Mouse (Mus musculus): ENCODE results near the gene Dusp22. TPM values are rescaled to one million over a fixed set of nuclear protein-coding genes. Genes with fewer than 3 reads are reported as not detected.

The Dusp22 gene
- polyA plus RNA-seq, 1 experiment from 2014 or later: 25.6 TPM

DNA sequence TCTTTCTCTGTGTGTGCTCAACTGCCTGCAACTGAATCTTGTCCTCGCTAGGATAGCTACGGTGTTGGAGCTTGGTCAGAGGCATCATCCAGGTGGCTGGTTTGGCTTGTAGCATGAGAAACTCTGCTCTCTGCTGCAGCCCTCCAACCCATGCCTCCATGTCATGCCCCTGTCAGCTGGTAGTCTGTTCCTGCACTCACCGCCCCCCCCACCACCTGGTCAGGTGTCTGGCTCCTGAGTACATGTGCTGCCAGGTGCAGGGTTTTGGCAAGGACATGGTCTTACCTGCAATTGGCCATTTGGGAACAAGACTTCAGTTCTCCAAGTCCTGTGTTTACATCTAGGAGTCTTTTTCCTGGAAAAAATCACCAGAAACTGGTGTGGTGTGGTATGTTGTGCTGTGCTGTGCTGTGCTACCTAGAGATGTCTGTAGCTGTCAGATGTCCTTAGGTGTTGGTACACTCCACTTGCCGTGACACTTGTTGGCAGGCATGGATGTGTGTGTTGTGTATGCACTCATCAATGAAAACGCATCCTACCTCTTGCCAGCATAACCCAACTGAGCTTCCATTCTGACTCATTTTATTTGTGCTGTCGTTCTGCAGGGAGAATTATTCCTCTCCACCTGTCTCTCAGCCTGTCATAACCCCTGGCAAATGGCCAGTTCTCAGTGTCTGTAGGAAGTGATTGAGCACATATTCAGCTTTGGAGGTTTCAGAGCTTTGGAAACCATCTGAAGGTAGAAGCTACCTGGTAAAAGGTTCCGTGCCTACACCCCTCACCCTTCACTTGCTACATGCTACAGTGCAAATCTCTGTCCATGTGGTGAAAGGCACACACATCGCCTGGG, 44.7 kb downstream of the Dusp22 start:
- H3K9me3 ChIP-seq: no peaks in the 10 kb centered on the region
- no peak for ATAC-seq (ENCODE audit: low FRiP score, low read depth)

DNA sequence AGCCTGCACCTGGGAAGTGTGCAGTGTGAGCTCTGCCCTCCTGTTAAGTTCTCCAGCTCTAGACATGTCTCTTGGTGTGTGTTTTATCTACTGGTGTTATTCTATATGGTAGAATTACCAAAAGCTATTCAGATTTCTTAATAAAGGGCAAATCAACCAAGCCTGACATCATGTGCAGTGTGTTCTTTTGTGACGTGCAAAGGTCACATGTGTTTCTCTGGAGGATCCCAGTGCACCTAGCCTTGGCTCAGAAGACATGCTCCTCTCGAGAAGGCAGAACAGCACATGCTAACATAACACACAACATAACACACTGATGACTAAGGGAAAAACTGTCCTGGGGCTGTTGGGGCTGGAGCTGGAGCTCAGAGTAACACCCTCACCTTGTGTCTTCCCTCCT, 51.3 kb downstream of the Dusp22 start:
- WGBS: 80% methylated on average over 2 of the region's 2 CpGs

More for the DNA sequence above, 44.7 kb downstream of the Dusp22 start:
- H3K4me2 ChIP-seq (replicated peaks): no peak overlapping the region
- H3K4me1 ChIP-seq: no peaks in the 10 kb centered on the region
- H3K36me3 ChIP-seq: peaks cover 21% of the 10 kb centered on the region
- H3K4me3 ChIP-seq: no peak overlapping the region
- no peak overlapping the region for H3K9ac ChIP-seq
- no peaks in the 10 kb centered on the region for H3K27me3 ChIP-seq
- no peak overlapping the region for H3K27ac ChIP-seq
- 82% methylated on average over 8 of the region's 8 CpGs for WGBS

DNA sequence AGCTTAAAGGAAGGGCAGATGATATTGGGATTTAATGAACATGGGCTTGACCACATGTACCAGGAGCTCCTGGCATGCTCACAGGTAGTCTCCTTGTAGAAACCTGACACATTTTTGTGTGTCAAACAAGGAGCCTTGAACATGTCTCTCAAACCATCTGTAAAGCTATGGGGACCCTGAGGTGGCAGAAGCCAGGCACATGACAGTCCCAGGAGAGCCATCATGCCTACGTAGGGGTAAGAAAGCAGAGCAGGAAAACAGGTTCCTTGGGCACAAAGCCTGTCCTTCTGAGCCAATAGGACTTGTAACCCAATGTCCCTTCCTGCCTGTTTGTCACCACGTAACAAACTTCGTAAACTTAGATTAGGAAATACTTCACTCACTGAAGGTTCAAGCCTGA, 51.9 kb downstream of the Dusp22 start:
- H3K4me1 ChIP-seq: no peaks in the 10 kb centered on the region
- H3K27ac ChIP-seq: no peak overlapping the region
- no peak overlapping the region for H3K9ac ChIP-seq
- ATAC-seq (ENCODE audit: low FRiP score, low read depth): no peak
- H3K4me2 ChIP-seq (replicated peaks): no peak overlapping the region
- H3K27me3 ChIP-seq: no peaks in the 10 kb centered on the region
- H3K9me3 ChIP-seq: no peaks in the 10 kb centered on the region
- WGBS: 93% methylated on average over 3 of the region's 3 CpGs
- peaks cover 23% of the 10 kb centered on the region for H3K36me3 ChIP-seq
- H3K4me3 ChIP-seq: no peak overlapping the region

More for the DNA sequence above, 51.3 kb downstream of the Dusp22 start:
- no peak for ATAC-seq (ENCODE audit: low FRiP score, low read depth)
- Histone ChIP-seq H3K4me1 (no peaks in the 10 kb centered on the region), H3K4me2 (replicated peaks) (no peak overlapping the region), H3K4me3 (no peak overlapping the region), H3K27ac (no peak overlapping the region), H3K27me3 (no peaks in the 10 kb centered on the region), H3K9me3 (no peaks in the 10 kb centered on the region), H3K9ac (no peak overlapping the region), H3K36me3 (peaks cover 27% of the 10 kb centered on the region)

DNA sequence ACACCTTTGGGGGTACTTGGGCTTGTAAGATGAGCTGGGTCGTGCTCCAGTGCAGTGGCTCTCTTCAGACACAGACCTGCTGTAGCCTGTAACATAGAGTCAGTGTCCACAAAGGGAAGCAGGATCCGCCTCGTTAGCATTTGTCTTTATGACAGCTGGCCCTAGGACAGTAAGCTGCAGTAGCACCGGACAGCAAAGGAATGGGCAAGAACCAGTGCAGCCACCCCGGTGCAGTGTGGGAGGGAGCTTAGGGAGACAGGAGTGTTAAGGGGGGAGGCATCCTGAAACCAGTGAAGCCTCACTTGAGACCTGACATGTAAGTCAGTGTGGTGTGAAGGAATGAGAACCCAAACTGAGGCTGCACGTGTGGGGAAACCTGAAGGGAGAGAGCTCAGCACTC, 52.5 kb downstream of the Dusp22 start:
- 81% methylated on average over 6 of the region's 6 CpGs for WGBS
- Histone ChIP-seq H3K27ac (no peak overlapping the region), H3K4me3 (no peak overlapping the region), H3K9ac (no peak overlapping the region), H3K4me1 (no peaks in the 10 kb centered on the region), H3K4me2 (replicated peaks) (no peak overlapping the region), H3K36me3 (peaks cover 23% of the 10 kb centered on the region), H3K27me3 (no peaks in the 10 kb centered on the region), H3K9me3 (no peaks in the 10 kb centered on the region)
- ATAC-seq (ENCODE audit: low FRiP score, low read depth): no peak

DNA sequence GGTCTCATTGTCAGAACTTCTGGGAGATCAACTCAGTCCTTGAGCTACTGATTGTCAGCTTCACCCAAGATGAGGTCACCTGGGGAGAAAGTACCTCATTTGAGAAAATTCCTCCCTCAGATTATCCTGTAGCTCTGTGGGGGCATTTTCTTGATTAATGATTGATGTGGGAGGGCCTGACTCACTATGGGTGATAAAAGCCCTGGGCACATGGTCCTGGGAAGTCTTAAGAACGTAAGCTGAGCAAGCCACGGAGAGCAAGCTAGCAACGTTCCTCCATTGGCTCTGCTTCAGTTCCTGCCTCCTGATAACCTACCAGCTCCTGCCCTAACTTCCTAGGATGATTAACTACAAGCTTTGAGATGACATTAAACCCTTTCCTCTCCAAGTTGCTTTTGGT, 53.8 kb downstream of the Dusp22 start:
- Histone ChIP-seq H3K4me2 (replicated peaks) (no peak overlapping the region), H3K4me1 (no peaks in the 10 kb centered on the region), H3K9ac (no peak overlapping the region), H3K9me3 (no peaks in the 10 kb centered on the region), H3K36me3 (peaks cover 14% of the 10 kb centered on the region), H3K4me3 (no peak overlapping the region), H3K27ac (no peak overlapping the region), H3K27me3 (no peaks in the 10 kb centered on the region)
- 78% methylated on average over 3 of the region's 3 CpGs for WGBS
- no peak for ATAC-seq (ENCODE audit: low FRiP score, low read depth)

DNA sequence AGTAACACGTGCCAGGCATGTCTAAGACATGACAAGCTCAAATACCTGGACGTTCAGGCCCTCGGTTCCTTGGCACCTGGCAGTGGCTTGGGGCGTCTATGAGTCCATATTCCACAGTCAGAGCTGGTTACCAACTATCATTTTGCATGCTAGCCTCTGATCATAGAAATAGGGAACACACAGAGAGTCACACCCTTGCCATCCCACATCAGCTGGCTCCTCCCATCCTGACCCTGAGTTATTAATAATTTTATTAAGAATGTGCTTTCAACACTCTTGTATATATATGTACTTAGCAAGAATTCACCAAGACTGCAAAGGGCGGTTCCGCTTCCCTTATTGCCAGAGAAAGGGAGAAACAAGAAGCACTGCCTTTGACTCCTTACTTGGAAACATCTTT, 54.8 kb downstream of the Dusp22 start:
- no peaks in the 10 kb centered on the region for H3K4me1 ChIP-seq

DNA sequence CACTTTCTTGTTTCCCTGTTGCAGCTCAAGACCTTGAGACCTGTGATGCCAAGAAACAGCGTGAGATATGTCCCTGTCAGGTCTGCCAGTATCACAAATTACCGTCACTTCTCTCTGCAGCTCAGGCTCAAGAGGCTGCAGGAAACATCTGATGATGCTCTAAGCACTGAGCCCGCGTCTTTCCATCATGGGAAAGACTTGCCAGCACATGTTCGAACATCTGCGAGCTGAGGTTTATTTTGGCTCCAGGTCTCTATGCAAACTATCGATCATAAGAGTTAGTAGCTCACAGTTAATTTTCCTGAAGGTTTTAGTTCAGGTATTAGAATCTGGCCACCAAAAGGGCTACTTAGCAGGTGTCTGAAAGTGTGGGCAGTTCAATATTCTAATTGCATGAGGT, 55.3 kb downstream of the Dusp22 start:
- no peak overlapping the region for H3K27ac ChIP-seq
- no peaks in the 10 kb centered on the region for H3K9me3 ChIP-seq
- no peak overlapping the region for H3K9ac ChIP-seq
- H3K4me2 ChIP-seq (replicated peaks): no peak overlapping the region
- 82% methylated on average over 7 of the region's 7 CpGs for WGBS
- peaks cover 6% of the 10 kb centered on the region; the same call in 1 of the 2 replicates for H3K36me3 ChIP-seq
- no peak for ATAC-seq (ENCODE audit: low FRiP score, low read depth)
- H3K4me3 ChIP-seq: no peak overlapping the region
- H3K4me1 ChIP-seq: no peaks in the 10 kb centered on the region
- no peaks in the 10 kb centered on the region for H3K27me3 ChIP-seq

More for the DNA sequence above, 54.8 kb downstream of the Dusp22 start:
- Histone ChIP-seq H3K36me3 (peaks cover 6% of the 10 kb centered on the region; the same call in 1 of the 2 replicates), H3K9ac (no peak overlapping the region), H3K9me3 (no peaks in the 10 kb centered on the region), H3K4me2 (replicated peaks) (no peak overlapping the region), H3K27me3 (no peaks in the 10 kb centered on the region), H3K27ac (no peak overlapping the region), H3K4me3 (no peak overlapping the region)
- no peak for ATAC-seq (ENCODE audit: low FRiP score, low read depth)
- WGBS: 84% methylated on average over 6 of the region's 6 CpGs

DNA sequence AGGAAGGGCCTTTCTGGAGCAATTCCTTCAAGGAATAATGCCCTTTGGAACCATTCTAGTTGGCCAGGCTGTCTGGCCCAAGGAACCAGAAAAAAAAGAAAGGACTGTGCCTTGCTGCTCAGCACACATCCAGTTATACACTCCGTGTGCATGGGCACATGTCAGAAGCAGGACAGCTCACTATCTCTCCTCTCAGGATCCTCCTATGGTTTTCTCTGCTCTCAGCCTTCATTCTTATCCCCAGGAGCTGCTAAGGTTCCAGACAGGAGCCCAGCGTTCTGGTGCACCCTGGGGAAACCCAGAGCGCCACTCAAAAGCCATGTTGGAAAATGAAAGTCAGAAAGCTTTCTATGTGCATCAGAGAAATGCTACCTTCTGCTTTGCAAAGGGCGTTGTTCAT, 55.8 kb downstream of the Dusp22 start:
- H3K9me3 ChIP-seq: no peaks in the 10 kb centered on the region
- H3K27me3 ChIP-seq: no peaks in the 10 kb centered on the region
- no peak overlapping the region for H3K27ac ChIP-seq
- H3K36me3 ChIP-seq: peaks cover 6% of the 10 kb centered on the region; the same call in 1 of the 2 replicates
- H3K4me3 ChIP-seq: no peak overlapping the region
- no peak overlapping the region for H3K9ac ChIP-seq
- WGBS: 81% methylated on average over 4 of the region's 4 CpGs
- no peak overlapping the region for H3K4me2 ChIP-seq (replicated peaks)
- no peak for ATAC-seq (ENCODE audit: low FRiP score, low read depth)
- H3K4me1 ChIP-seq: no peaks in the 10 kb centered on the region

DNA sequence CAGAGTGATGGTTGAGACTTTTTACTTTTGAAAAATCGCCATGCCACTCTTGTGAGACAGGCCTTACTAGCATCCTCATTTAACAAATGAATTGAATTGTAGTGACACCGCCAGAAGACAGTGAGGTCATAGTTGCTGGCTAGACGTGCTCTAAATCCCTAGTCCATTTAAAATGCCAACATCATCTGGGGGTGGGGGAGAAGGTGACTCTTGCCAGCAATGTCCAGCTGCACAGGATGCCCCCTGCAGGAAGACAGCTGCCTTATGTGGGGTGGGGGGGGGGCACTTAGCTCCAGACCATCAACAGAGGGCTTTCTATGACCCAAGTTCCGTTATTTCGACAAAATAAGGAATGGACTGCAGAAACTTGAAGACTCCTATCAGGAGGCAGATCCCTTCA, 56.8 kb downstream of the Dusp22 start:
- H3K27me3 ChIP-seq: no peaks in the 10 kb centered on the region
- WGBS: 74% methylated on average over 5 of the region's 5 CpGs
- H3K27ac ChIP-seq: no peak overlapping the region
- ATAC-seq (ENCODE audit: low FRiP score, low read depth): no peak
- no peak overlapping the region for H3K4me2 ChIP-seq (replicated peaks)
- no peak overlapping the region for H3K4me3 ChIP-seq
- H3K4me1 ChIP-seq: no peaks in the 10 kb centered on the region
- H3K9ac ChIP-seq: no peak overlapping the region
- no peaks in the 10 kb centered on the region for H3K36me3 ChIP-seq
- no peaks in the 10 kb centered on the region for H3K9me3 ChIP-seq

DNA sequence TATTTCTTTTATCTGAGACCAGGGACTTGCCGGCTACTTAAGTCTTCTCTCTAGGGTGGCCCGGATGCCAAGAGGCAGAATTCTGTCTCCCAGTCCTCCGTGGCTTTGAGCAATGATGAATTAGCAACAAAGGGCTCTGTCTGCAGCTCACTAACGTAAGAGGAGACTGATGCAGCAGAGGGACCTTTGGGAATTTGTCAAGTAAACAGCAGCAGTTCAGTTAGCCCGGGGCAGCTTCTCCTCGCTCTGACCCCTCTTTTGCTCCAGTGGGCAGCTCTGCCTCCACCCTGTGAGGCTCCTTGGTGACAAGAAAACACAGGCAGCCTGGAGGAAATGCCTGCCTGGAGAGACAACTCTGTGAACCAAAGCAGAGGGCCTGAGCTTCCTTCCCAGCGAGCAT, 62.8 kb downstream of the Dusp22 start:
- Histone ChIP-seq H3K4me2 (replicated peaks) (no peak overlapping the region), H3K27me3 (no peaks in the 10 kb centered on the region), H3K4me3 (no peak overlapping the region), H3K9me3 (no peaks in the 10 kb centered on the region), H3K36me3 (no peaks in the 10 kb centered on the region), H3K9ac (no peak overlapping the region), H3K27ac (no peak overlapping the region), H3K4me1 (peaks cover 6% of the 10 kb centered on the region; the same call in 1 of the 2 replicates)
- ATAC-seq (ENCODE audit: low FRiP score, low read depth): no peak
- WGBS: 28% methylated on average over 7 of the region's 7 CpGs

DNA sequence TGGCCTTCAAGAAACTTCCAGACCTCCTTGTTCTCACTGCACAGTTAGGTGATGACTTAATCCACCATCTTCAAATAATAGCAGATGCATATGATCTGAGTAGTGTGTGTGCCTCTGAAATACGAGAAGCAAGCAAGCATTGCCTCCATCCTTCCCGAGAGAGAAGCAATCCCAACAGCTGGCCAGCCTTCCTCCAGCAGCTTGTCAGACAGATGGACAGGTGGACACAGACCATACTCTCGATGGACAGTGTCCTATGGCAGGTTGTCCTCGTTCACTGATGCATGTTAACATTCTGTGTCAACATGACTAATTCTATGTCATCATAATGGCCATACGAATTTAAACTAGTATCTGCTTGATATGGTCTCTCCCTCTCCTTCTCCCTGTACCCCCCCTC, 63.5 kb downstream of the Dusp22 start:
- Histone ChIP-seq H3K27me3 (no peaks in the 10 kb centered on the region), H3K9ac (no peak overlapping the region), H3K4me2 (replicated peaks) (no peak overlapping the region), H3K27ac (no peak overlapping the region), H3K36me3 (no peaks in the 10 kb centered on the region), H3K4me3 (no peak overlapping the region), H3K9me3 (no peaks in the 10 kb centered on the region), H3K4me1 (peaks cover 6% of the 10 kb centered on the region; the same call in 1 of the 2 replicates)
- ATAC-seq (ENCODE audit: low FRiP score, low read depth): no peak
- WGBS: 59% methylated on average over 5 of the region's 5 CpGs

DNA sequence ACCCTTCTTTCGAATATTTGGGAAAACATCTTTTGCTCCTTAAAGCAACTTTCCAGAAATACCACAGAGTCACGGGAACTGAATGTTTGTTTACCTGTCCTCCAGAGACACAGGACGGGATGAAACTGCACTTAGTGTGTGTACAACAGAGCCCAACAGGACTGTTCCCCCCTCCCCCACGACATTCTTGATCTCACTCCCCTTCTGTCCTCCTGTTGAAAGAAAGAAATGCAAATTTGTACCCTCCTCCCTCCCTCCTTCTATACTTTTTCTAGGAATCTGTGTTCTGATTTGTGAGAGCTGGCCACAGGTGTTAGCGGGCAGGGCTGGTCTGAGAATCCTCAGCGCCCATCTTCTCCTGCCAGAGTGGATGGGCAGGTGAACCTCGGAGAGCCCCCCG, 64.1 kb downstream of the Dusp22 start:
- Histone ChIP-seq H3K9me3 (no peaks in the 10 kb centered on the region), H3K4me3 (no peak overlapping the region), H3K36me3 (no peaks in the 10 kb centered on the region), H3K4me2 (replicated peaks) (no peak overlapping the region), H3K9ac (no peak overlapping the region), H3K4me1 (peaks cover 6% of the 10 kb centered on the region; the same call in 1 of the 2 replicates), H3K27ac (no peak overlapping the region), H3K27me3 (no peaks in the 10 kb centered on the region)
- WGBS: 65% methylated on average over 8 of the region's 8 CpGs
- ATAC-seq (ENCODE audit: low FRiP score, low read depth): no peak

Data from limb, embryonic 13.5 days (tissue).